Mouse (Mus musculus): Measurements from ENCODE around the gene Tent2. TPM values are rescaled to one million over a fixed set of nuclear protein-coding genes. Genes with fewer than 3 reads are reported as not detected.

The Tent2 gene
- polyA plus RNA-seq (2012; fragmentation: generic; extraction: Trizol) = 6.3 TPM

DNA sequence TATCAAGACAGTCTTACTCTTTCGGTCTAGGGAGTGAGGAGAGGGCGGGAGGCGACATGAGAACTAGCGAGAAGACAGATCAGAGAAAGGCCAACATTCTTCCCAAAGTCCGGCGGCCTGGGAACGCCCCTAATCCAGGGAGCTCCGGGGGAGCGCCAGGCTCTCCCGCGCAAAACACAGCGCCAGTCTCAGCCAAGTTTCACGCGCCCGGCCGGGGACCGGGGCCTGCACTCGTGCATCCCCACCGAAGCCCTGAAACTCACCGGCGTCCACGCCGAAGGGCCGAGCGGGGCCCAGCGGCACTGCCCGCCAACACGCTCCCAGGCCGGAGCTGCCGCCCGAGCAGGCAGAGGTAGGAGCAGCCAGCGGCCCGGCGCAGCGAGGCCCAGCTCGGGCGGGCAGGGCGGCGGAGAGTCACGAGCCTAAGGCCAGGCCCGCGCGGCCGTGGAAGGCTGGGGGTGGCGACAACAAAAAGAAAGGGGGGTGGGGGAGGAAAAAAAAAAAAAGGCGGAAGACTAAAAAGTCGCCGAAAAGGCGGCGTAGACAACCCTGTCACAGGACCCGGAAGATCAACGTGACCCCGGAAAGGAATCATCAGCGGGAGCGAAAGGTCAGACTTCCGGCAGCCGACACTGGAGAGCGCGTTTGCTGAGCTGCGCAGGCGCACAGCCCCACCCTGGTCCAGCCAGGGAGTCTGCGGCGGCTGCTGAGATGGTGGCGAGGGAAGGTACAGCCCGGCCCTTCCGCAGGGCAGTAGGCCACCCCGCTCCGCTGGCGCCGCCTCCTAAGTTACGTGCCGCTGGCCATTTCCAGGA lies at the start of gene Tent2:
Tent2 (minus strand) TSS at position 555 of the 815 bp plus-strand sequence.
- H3K79me2 ChIP-seq (ENCODE audit: control insufficient read depth, insufficient read depth) = peaks cover 48% of the 10 kb centered on the region
- peak within 1 kb of the TSS; percentile 70 for H3K4me3 ChIP-seq
- TF ChIP-seq MAX (IDR thresholded peaks at IDR 0.05; ENCODE audit: low read depth) = no peak
- no peak for TF ChIP-seq MYOD1 (IDR thresholded peaks at IDR 0.05; ENCODE audit: control insufficient read depth in 1 of 3, insufficient read length in 2 of 3, low read depth in 2 of 3)
- TF ChIP-seq E2F4 (IDR thresholded peaks at IDR 0.05; ENCODE audit: insufficient read depth) = no peak
- TF ChIP-seq USF1 (IDR thresholded peaks at IDR 0.05; ENCODE audit: low read depth) = no peak
- TF ChIP-seq CEBPB (IDR thresholded peaks at IDR 0.05; ENCODE audit: insufficient read depth, poor library complexity, severe bottlenecking) = no peak
- TF ChIP-seq REST (IDR thresholded peaks at IDR 0.05; ENCODE audit: insufficient read depth, insufficient read length) = peak; percentile 20
- TF ChIP-seq POLR2AphosphoS2 (IDR thresholded peaks at IDR 0.05; ENCODE audit: insufficient read length, low read depth) = peak; percentile 99
- no peak for TF ChIP-seq TCF12 (IDR thresholded peaks at IDR 0.05; ENCODE audit: insufficient read depth, poor library complexity, severe bottlenecking)
- TF ChIP-seq TCF3 (IDR thresholded peaks at IDR 0.05; ENCODE audit: insufficient read length, low read depth) = no peak
- TF ChIP-seq POLR2A (IDR thresholded peaks at IDR 0.05; ENCODE audit: insufficient read length, low read depth) = peak; percentile 95
- TF ChIP-seq MYOG (IDR thresholded peaks at IDR 0.05; ENCODE audit: control insufficient read depth in 1 of 3, insufficient read depth in 1 of 3, insufficient read length in 2 of 3, low read depth in 2 of 3) = peak in 1 of 3 experiments; percentile 57
- TF ChIP-seq SRF (IDR thresholded peaks at IDR 0.05; ENCODE audit: control insufficient read depth, insufficient read length, low read depth) = no peak
- peak within 1 kb of the TSS; percentile 82 for H3K4me2 ChIP-seq (ENCODE audit: low read depth)
- H3K36me3 ChIP-seq (ENCODE audit: control insufficient read depth, insufficient read depth) = no peaks in the 10 kb centered on the region
- no peaks in the 10 kb centered on the region for H3K27me3 ChIP-seq (ENCODE audit: control insufficient read depth, insufficient read depth, insufficient read length)
- peak within 1 kb of the TSS; percentile 45 for H3ac ChIP-seq (ENCODE audit: control insufficient read depth, insufficient read length)

DNA sequence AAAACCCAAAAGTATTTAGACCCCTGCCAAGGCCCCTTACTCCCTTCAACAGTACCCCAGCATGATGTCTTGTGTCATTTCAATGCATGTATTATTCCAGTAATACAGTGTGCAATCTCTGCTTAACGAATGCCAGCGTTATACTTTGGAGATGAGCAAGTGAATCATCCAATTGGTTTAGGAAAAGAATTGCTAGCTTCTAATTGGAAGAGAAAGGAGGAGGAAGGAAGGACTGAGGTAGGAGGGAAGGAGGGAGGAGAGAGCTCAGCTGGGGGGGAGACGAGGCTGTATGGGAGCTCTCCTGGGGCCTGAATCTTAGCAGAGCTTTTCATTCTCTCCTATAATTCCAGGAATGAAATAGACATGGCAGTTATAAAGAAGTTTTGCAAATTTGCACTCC lies 49.0 kb upstream of the Tent2 start:
- H3K4me2 ChIP-seq (ENCODE audit: low read depth) = no peak overlapping the region
- H3K4me3 ChIP-seq = no peak overlapping the region
- H3K27me3 ChIP-seq (ENCODE audit: control insufficient read depth, insufficient read depth, insufficient read length) = no peaks in the 10 kb centered on the region
- no peaks in the 10 kb centered on the region for H3K79me2 ChIP-seq (ENCODE audit: control insufficient read depth, insufficient read depth)
- TF ChIP-seq CEBPB (IDR thresholded peaks at IDR 0.05; ENCODE audit: insufficient read depth, poor library complexity, severe bottlenecking) = no peak
- TF ChIP-seq TCF3 (IDR thresholded peaks at IDR 0.05; ENCODE audit: insufficient read length, low read depth) = no peak
- TF ChIP-seq MYOG (IDR thresholded peaks at IDR 0.05; ENCODE audit: control insufficient read depth in 1 of 3, insufficient read depth in 1 of 3, insufficient read length in 2 of 3, low read depth in 2 of 3) = no peak
- TF ChIP-seq USF1 (IDR thresholded peaks at IDR 0.05; ENCODE audit: low read depth) = no peak
- TF ChIP-seq REST (IDR thresholded peaks at IDR 0.05; ENCODE audit: insufficient read depth, insufficient read length) = no peak
- TF ChIP-seq MAX (IDR thresholded peaks at IDR 0.05; ENCODE audit: low read depth) = no peak
- TF ChIP-seq MYOD1 (IDR thresholded peaks at IDR 0.05; ENCODE audit: control insufficient read depth in 1 of 3, insufficient read length in 2 of 3, low read depth in 2 of 3) = no peak
- no peak for TF ChIP-seq E2F4 (IDR thresholded peaks at IDR 0.05; ENCODE audit: insufficient read depth)
- TF ChIP-seq POLR2A (IDR thresholded peaks at IDR 0.05; ENCODE audit: insufficient read length, low read depth) = no peak
- TF ChIP-seq SRF (IDR thresholded peaks at IDR 0.05; ENCODE audit: control insufficient read depth, insufficient read length, low read depth) = no peak
- TF ChIP-seq POLR2AphosphoS2 (IDR thresholded peaks at IDR 0.05; ENCODE audit: insufficient read length, low read depth) = no peak
- no peak for TF ChIP-seq TCF12 (IDR thresholded peaks at IDR 0.05; ENCODE audit: insufficient read depth, poor library complexity, severe bottlenecking)
- no peak overlapping the region for H3ac ChIP-seq (ENCODE audit: control insufficient read depth, insufficient read length)
- no peaks in the 10 kb centered on the region for H3K36me3 ChIP-seq (ENCODE audit: control insufficient read depth, insufficient read depth)

DNA sequence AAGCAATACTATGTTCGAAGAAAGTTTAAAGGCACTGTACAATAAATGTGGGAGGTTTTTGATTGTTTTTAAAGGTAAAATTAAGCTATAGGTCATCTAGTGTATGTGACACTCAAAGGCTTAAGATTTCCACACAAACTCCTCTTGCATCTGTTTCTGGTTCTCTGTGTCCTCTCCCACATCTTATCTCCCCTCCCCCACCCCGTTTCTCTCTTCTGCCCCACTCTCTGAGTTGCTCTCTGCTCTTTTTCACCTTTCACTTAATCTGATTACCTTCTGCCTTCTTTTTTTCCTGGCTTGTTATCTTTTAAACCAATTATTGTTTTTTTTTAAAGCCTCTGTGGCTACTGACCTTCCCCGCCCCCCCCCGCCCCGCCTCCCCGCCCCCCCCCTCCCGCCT lies 47.4 kb upstream of the Tent2 start:
- no peak for TF ChIP-seq MYOD1 (IDR thresholded peaks at IDR 0.05; ENCODE audit: control insufficient read depth in 1 of 3, insufficient read length in 2 of 3, low read depth in 2 of 3)
- no peak for TF ChIP-seq MAX (IDR thresholded peaks at IDR 0.05; ENCODE audit: low read depth)
- no peak for TF ChIP-seq REST (IDR thresholded peaks at IDR 0.05; ENCODE audit: insufficient read depth, insufficient read length)
- no peak for TF ChIP-seq POLR2AphosphoS2 (IDR thresholded peaks at IDR 0.05; ENCODE audit: insufficient read length, low read depth)
- no peak for TF ChIP-seq SRF (IDR thresholded peaks at IDR 0.05; ENCODE audit: control insufficient read depth, insufficient read length, low read depth)
- no peak for TF ChIP-seq TCF3 (IDR thresholded peaks at IDR 0.05; ENCODE audit: insufficient read length, low read depth)
- no peak for TF ChIP-seq MYOG (IDR thresholded peaks at IDR 0.05; ENCODE audit: control insufficient read depth in 1 of 3, insufficient read depth in 1 of 3, insufficient read length in 2 of 3, low read depth in 2 of 3)
- no peak for TF ChIP-seq POLR2A (IDR thresholded peaks at IDR 0.05; ENCODE audit: insufficient read length, low read depth)
- TF ChIP-seq USF1 (IDR thresholded peaks at IDR 0.05; ENCODE audit: low read depth) = no peak
- no peak for TF ChIP-seq CEBPB (IDR thresholded peaks at IDR 0.05; ENCODE audit: insufficient read depth, poor library complexity, severe bottlenecking)
- no peak for TF ChIP-seq E2F4 (IDR thresholded peaks at IDR 0.05; ENCODE audit: insufficient read depth)
- Histone ChIP-seq H3K4me3 (no peak overlapping the region), H3K79me2 (ENCODE audit: control insufficient read depth, insufficient read depth) (no peaks in the 10 kb centered on the region), H3ac (ENCODE audit: control insufficient read depth, insufficient read length) (no peak overlapping the region), H3K4me2 (ENCODE audit: low read depth) (no peak overlapping the region), H3K27me3 (ENCODE audit: control insufficient read depth, insufficient read depth, insufficient read length) (no peaks in the 10 kb centered on the region), H3K36me3 (ENCODE audit: control insufficient read depth, insufficient read depth) (no peaks in the 10 kb centered on the region)

DNA sequence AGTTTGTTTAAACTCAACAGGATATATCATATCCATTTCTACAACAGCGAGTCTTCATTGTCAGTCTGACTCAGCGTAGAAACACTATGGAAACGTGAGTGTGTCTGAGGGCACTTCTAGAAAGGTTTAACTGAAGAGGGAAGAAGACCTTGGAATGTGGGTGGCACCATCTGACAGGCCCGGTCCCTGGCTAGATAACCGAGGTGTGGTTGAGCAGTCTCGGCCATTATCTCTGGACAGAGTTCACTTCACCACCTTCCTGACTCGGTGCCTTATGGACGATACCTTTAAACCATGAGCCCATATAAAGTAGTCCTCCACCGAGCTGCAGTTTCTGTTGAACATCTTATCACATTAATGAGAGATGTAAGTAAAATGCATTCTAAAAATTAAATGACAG lies 46.9 kb upstream of the Tent2 start:
- no peaks in the 10 kb centered on the region for H3K79me2 ChIP-seq (ENCODE audit: control insufficient read depth, insufficient read depth)
- H3K27me3 ChIP-seq (ENCODE audit: control insufficient read depth, insufficient read depth, insufficient read length) = no peaks in the 10 kb centered on the region
- H3ac ChIP-seq (ENCODE audit: control insufficient read depth, insufficient read length) = no peak overlapping the region
- TF ChIP-seq SRF (IDR thresholded peaks at IDR 0.05; ENCODE audit: control insufficient read depth, insufficient read length, low read depth) (no peak), TCF3 (IDR thresholded peaks at IDR 0.05; ENCODE audit: insufficient read length, low read depth) (no peak), TCF12 (IDR thresholded peaks at IDR 0.05; ENCODE audit: insufficient read depth, poor library complexity, severe bottlenecking) (no peak), USF1 (IDR thresholded peaks at IDR 0.05; ENCODE audit: low read depth) (no peak)
- no peak overlapping the region for H3K4me2 ChIP-seq (ENCODE audit: low read depth)
- no peak overlapping the region for H3K4me3 ChIP-seq
- no peaks in the 10 kb centered on the region for H3K36me3 ChIP-seq (ENCODE audit: control insufficient read depth, insufficient read depth)

Measured in myocyte (in vitro differentiated cells).